Mouse (Mus musculus) limb, embryonic 11.5 days (tissue): Measurements from ENCODE around the gene Cd34. TPM values are rescaled to one million over a fixed set of nuclear protein-coding genes. Genes with fewer than 3 reads are reported as not detected.
A peak's percentile ranks its signal among the peaks of the same experiment; 100 is the strongest.

Experiments
- ATAC-seq: fragments of 200-750 bp; cut with Nextera tagmentation; 2 replicates; pipeline ENCODE4 v1.8.0; 2017; ENCODE audit warnings: low read depth; ENCODE audit not compliant: insufficient number of reproducible peaks, low FRiP score, low TSS enrichment
- DNase-seq: peaks from one replicate; pipeline ENCODE4 v3.0.0-alpha.2; 2015; ENCODE audit warnings: low spot score
- H3K27ac ChIP-seq: fragments of 300-500 bp; sonication (generic); replicated peaks from 2 replicates; pipeline ENCODE4 v1.5.1; 2014; ENCODE audit warnings: low read depth, mild to moderate bottlenecking, low read length
- H3K27me3 ChIP-seq: fragments of 300-500 bp; sonication (generic); 2 replicates; pipeline ENCODE4 v1.6.1; 2014; ENCODE audit warnings: mild to moderate bottlenecking, low read length, mixed read lengths; ENCODE audit not compliant: control insufficient read depth, insufficient read depth
- H3K36me3 ChIP-seq: fragments of 300-500 bp; sonication (generic); 2 replicates; pipeline ENCODE4 v1.6.1; 2014; ENCODE audit warnings: mild to moderate bottlenecking, low read length, moderate library complexity, mixed read lengths; ENCODE audit not compliant: control insufficient read depth, insufficient read depth
- H3K4me1 ChIP-seq: fragments of 300-500 bp; sonication (generic); 2 replicates; pipeline ENCODE4 v1.6.1; 2014; ENCODE audit warnings: low read length, mixed read lengths; ENCODE audit not compliant: control insufficient read depth, insufficient read depth
- H3K4me2 ChIP-seq: fragments of 300-500 bp; sonication (generic); 2 replicates; pipeline ENCODE4 v1.6.1; 2014; ENCODE audit warnings: low read depth, mild to moderate bottlenecking, moderate library complexity; ENCODE audit not compliant: severe bottlenecking
- H3K4me3 ChIP-seq: fragments of 300-500 bp; sonication (generic); 2 replicates; pipeline ENCODE4 v1.5.1; 2014; ENCODE audit warnings: low read depth, low read length
- H3K9ac ChIP-seq: fragments of 300-500 bp; sonication (generic); 2 replicates; pipeline ENCODE4 v1.6.1; 2014; ENCODE audit warnings: mild to moderate bottlenecking, low read length
- H3K9me3 ChIP-seq: fragments of 300-500 bp; sonication (generic); 2 replicates; pipeline ENCODE4 v1.6.1; 2016; ENCODE audit warnings: low read length; ENCODE audit not compliant: control insufficient read depth
- WGBS: fragments of 180-500 bp; shearing (Covaris S2); extraction: QIAGEN DNeasy Blood & Tissue Kit; methylation state at CpG from one replicate; pipeline ENCODE4 v1.1.7; 2014; 5-methylcytosine and 5-hydroxymethylcytosine counted together
- polyA plus RNA-seq: library from polyadenylated mRNA; unstranded; fragments of >200 nt; fragmentation: Nextera tagmentation; extraction: Ambion mirVana; gene quantifications from 2 replicates; pipeline ENCODE4 v1.2.1, GENCODE M21; 2014

The Cd34 gene
- polyA plus RNA-seq, result 45.3 and 52.7 TPM in 2 replicates

GRCm38 (mm10) chr1:194938715-194939114, at the start of gene Cd34:
TSS of gene Cd34 (plus strand) at chr1:194938819.
- peak; percentile 55 for DNase-seq
- peak within 1 kb of the TSS; percentile 42; the same call in 1 of the 2 replicates for H3K9ac ChIP-seq

GRCm38 (mm10) chr1:194894513-194894912, 44.1 kb upstream of the Cd34 start:
- no peaks in the 10 kb centered on the region for H3K4me1 ChIP-seq
- no peak overlapping the region for H3K4me3 ChIP-seq
- no peak overlapping the region for H3K27ac ChIP-seq
- H3K9me3 ChIP-seq, result no peaks in the 10 kb centered on the region
- DNase-seq (no peak), ATAC-seq (no peak)
- no peak overlapping the region for H3K9ac ChIP-seq
- no peaks in the 10 kb centered on the region for H3K27me3 ChIP-seq
- 65% methylated on average over 1 of the region's 1 CpGs for WGBS
- H3K4me2 ChIP-seq, result no peak overlapping the region
- no peaks in the 10 kb centered on the region for H3K36me3 ChIP-seq

More at GRCm38 (mm10) chr1:194938715-194939114, at the start of gene Cd34:
- no peaks in the 10 kb centered on the region for H3K9me3 ChIP-seq
- ATAC-seq, result peak; percentile 44
- H3K4me1 ChIP-seq, result 0 out of 2 replicates have a peak, but pooled peaks cover 3% of the 10 kb centered on the region
- no peak within 1 kb of the TSS for H3K27ac ChIP-seq
- H3K36me3 ChIP-seq, result no peaks in the 10 kb centered on the region
- H3K27me3 ChIP-seq, result peaks cover 9% of the 10 kb centered on the region
- H3K4me2 ChIP-seq, result peak within 1 kb of the TSS; percentile 74
- WGBS, result under 1% methylated on average over 26 of the region's 26 CpGs
- peak within 1 kb of the TSS; percentile 39 for H3K4me3 ChIP-seq

DNA sequence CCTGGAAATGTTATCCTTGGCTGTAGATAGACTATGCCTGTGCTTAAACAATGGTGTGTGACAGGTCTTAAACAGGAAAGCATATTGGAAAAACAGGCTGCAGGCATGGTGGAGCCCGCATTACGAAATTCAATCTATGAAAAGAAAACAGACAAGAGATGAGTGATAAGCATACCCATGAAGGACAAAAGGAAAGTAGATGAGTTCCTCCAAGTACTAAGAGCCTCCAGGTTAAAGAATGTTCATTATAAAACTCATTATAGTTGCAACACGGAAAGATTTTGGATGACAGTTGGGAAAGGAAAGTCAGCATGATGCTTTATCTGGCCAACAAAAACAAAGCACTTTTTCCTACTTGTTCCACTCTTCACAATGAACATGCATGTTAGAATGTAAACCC, 43.3 kb upstream of the Cd34 start:
- no peak for DNase-seq
- WGBS, result 92% methylated on average over 3 of the region's 3 CpGs
- ATAC-seq, result no peak
- Histone ChIP-seq H3K4me2 (no peak overlapping the region), H3K9me3 (no peaks in the 10 kb centered on the region), H3K4me1 (no peaks in the 10 kb centered on the region), H3K4me3 (no peak overlapping the region), H3K36me3 (no peaks in the 10 kb centered on the region), H3K9ac (no peak overlapping the region), H3K27ac (no peak overlapping the region), H3K27me3 (no peaks in the 10 kb centered on the region)

- H3K4me1 ChIP-seq, result no peaks in the 10 kb centered on the region
- ATAC-seq (no peak), DNase-seq (no peak)
- H3K27me3 ChIP-seq, result no peaks in the 10 kb centered on the region
- H3K4me3 ChIP-seq, result no peak overlapping the region
- no peak overlapping the region for H3K9ac ChIP-seq
- H3K4me2 ChIP-seq, result no peak overlapping the region
- no peaks in the 10 kb centered on the region for H3K36me3 ChIP-seq
- H3K27ac ChIP-seq, result no peak overlapping the region
- H3K9me3 ChIP-seq, result no peaks in the 10 kb centered on the region
Observed at GRCm38 (mm10) chr1:194901075-194901474, 37.5 kb upstream of the Cd34 start.

- 71% methylated on average over 1 of the region's 1 CpGs for WGBS
- H3K27me3 ChIP-seq, result no peaks in the 10 kb centered on the region
- H3K9ac ChIP-seq, result no peak overlapping the region
- DNase-seq (no peak), ATAC-seq (no peak)
- no peaks in the 10 kb centered on the region for H3K4me1 ChIP-seq
- no peak overlapping the region for H3K4me2 ChIP-seq
- no peak overlapping the region for H3K4me3 ChIP-seq
- no peaks in the 10 kb centered on the region for H3K36me3 ChIP-seq
- no peak overlapping the region for H3K27ac ChIP-seq
- no peaks in the 10 kb centered on the region for H3K9me3 ChIP-seq
Observed at GRCm38 (mm10) chr1:194901826-194902225, 36.8 kb upstream of the Cd34 start.

DNA sequence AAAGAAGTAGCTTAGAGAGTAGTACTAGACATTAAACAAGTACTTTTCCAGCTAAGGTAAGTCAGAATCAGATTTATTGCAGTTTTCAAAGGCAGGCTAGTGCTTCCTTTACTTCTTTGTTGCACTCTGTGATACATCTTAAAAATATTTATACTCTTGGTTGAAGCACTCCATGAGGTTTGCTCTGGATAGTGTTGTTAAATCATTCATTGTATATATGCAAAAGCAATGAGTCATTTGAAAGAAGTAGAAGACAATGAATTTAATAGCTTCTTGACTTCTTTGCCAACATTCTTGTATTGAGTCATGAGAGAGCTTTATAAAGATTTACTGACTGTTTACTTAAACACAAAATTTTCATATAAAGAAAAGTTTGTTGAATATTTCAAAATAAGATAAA, 29.7 kb upstream of the Cd34 start:
- H3K4me1 ChIP-seq, result no peaks in the 10 kb centered on the region
- H3K36me3 ChIP-seq, result no peaks in the 10 kb centered on the region
- no peaks in the 10 kb centered on the region for H3K9me3 ChIP-seq
- H3K27ac ChIP-seq, result no peak overlapping the region
- DNase-seq (no peak), ATAC-seq (no peak)
- no peak overlapping the region for H3K9ac ChIP-seq
- H3K4me2 ChIP-seq, result no peak overlapping the region
- no peak overlapping the region for H3K4me3 ChIP-seq
- H3K27me3 ChIP-seq, result no peaks in the 10 kb centered on the region

- H3K4me3 ChIP-seq, result no peak overlapping the region
- ATAC-seq (no peak), DNase-seq (no peak)
- WGBS, result 69% methylated on average over 1 of the region's 1 CpGs
- no peaks in the 10 kb centered on the region for H3K9me3 ChIP-seq
- H3K4me1 ChIP-seq, result no peaks in the 10 kb centered on the region
- no peaks in the 10 kb centered on the region for H3K36me3 ChIP-seq
- no peaks in the 10 kb centered on the region for H3K27me3 ChIP-seq
- H3K27ac ChIP-seq, result no peak overlapping the region
- no peak overlapping the region for H3K9ac ChIP-seq
- H3K4me2 ChIP-seq, result no peak overlapping the region
Observed at GRCm38 (mm10) chr1:194925753-194926350, 12.8 kb upstream of the Cd34 start.

DNA sequence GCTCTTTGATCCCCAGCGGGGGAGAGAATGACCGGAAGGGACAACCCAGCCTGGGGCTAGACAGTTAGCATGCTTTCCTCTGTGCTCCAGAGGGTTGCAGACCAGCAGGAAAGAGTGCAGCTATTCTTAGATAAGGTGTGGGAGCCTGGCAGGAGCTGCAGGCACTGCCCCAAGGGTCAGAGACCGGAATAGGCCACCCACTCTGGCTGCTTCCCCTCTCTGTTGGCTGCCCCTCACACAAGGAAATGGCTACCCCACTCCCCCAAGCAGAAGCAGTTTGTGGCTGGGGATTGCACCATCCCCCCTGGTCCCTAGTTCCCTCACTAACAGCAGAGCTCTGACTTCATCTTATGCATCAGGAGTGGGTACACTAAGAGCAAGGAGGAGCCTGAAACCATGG, 10.7 kb upstream of the Cd34 start:
- DNase-seq (no peak), ATAC-seq (no peak)
- no peak overlapping the region for H3K27ac ChIP-seq
- no peaks in the 10 kb centered on the region for H3K4me1 ChIP-seq
- no peak overlapping the region for H3K4me3 ChIP-seq
- no peaks in the 10 kb centered on the region for H3K9me3 ChIP-seq
- H3K4me2 ChIP-seq, result no peak overlapping the region
- H3K9ac ChIP-seq, result no peak overlapping the region
- 54% methylated on average over 3 of the region's 3 CpGs for WGBS
- H3K36me3 ChIP-seq, result no peaks in the 10 kb centered on the region
- H3K27me3 ChIP-seq, result no peaks in the 10 kb centered on the region
